Mouse (Mus musculus): Measurements from ENCODE around the gene Kctd11.
A peak's percentile ranks its signal among the peaks of the same experiment; 100 is the strongest.
"Not testable (repeated sequence)": the region's sequence is repeated elsewhere in the genome, so short reads cannot be mapped to it uniquely, and the experiment has no call there.

The Kctd11 gene

DNA sequence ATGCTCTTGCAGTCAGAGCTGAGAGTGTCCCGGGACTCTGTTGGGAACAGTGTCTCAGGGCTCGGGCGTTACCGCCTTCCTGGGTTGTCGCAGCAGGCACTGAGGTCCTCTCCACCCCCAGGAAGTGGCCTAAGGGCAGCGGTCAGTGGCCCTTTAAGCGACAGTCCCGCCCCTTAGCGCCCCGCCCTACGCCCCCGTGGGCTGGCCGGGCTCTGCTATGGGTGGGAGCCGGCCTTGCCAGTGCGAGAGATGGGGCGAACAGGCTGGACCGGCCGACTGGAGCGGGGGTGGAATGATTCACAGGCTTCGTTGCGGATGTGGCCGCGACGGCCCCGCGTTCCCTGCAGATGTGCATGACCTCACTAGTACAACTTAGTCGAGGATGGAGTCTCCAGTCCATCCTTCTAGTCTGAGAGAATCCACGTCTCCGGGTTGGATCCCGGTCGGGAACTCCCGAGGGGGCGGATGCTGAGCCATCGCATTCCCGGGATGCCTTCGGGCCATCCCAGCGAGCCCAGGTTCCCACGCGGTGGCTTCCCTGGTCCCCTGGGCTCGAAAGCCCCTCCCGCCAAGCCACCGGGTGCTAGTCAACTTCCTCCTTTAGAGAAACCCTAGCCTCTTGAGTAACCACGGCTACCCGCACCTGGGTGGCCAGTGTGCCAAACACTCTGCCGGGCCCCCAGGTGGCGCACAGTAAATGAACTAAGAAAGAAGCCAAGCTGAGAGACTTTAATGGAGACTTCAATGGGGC, at the start of gene Kctd11:
TSS of gene Kctd11 (minus strand) at position 554 of the 751 bp plus-strand sequence.
- DNase-seq (ENCODE audit: extremely low read depth, low read depth, low spot score), result peak; percentile 51

GRCm38 (mm10) chr11:69930176-69930575, 49.0 kb upstream of the Kctd11 start:
- not testable (repeated sequence) for DNase-seq (ENCODE audit: extremely low read depth, low read depth, low spot score)

GRCm38 (mm10) chr11:69929712-69930111, 48.5 kb upstream of the Kctd11 start:
- no peak for DNase-seq (ENCODE audit: extremely low read depth, low read depth, low spot score)

GRCm38 (mm10) chr11:69927501-69927900, 46.3 kb upstream of the Kctd11 start:
- DNase-seq (ENCODE audit: extremely low read depth, low read depth, low spot score), result no peak

- no peak for DNase-seq (ENCODE audit: extremely low read depth, low read depth, low spot score)
Observed at GRCm38 (mm10) chr11:69922796-69923195, 41.6 kb upstream of the Kctd11 start.

DNA sequence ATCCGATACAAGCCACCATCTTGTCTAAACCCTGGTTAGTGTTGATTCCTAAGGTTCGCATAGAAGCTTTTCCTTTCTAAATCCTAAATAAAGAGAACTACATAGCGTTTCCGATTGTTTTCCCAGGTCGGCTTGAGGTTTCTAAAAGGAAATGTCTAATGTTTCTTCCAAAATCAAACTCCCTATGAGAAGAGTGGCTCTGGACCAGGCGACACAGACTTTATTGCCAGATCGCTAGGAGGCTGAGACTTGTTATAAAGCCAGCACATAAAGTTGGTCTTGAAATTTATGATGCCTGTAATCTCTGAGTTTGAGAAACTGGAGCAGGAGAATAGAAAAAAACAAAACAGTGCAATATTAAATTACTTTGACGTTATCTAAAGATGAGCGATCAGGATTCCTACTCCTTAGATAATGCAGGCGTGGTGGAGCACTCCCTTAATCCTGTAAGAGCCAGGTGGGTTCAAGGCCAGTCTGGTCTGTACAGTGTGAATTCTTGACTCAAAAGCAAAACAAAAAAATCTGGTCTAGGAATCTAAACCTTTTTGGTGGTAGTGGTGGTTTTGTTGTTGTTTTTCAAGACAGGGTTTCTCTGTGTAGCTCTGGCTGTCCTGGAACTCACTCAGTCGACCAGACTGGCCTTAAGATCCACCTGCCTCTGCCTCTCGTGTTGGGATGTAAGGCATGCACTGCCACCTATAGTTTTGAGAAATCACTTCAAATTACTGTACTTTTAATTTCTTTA, 41.0 kb upstream of the Kctd11 start:
- DNase-seq (ENCODE audit: extremely low read depth, low read depth, low spot score), result no peak

GRCm38 (mm10) chr11:69921114-69922011, 40.2 kb upstream of the Kctd11 start, which contains the start of gene Eif5a:
Gene Eif5a (minus strand): TSS chr11:69921958.
- DNase-seq (ENCODE audit: extremely low read depth, low read depth, low spot score), result peak; percentile 99

- no peak for DNase-seq (ENCODE audit: extremely low read depth, low read depth, low spot score)
Observed at GRCm38 (mm10) chr11:69920266-69921031, 39.2 kb upstream of the Kctd11 start.

GRCm38 (mm10) chr11:69919661-69920265, 38.6 kb upstream of the Kctd11 start:
- peak; percentile 74 for DNase-seq (ENCODE audit: extremely low read depth, low read depth, low spot score)

DNA sequence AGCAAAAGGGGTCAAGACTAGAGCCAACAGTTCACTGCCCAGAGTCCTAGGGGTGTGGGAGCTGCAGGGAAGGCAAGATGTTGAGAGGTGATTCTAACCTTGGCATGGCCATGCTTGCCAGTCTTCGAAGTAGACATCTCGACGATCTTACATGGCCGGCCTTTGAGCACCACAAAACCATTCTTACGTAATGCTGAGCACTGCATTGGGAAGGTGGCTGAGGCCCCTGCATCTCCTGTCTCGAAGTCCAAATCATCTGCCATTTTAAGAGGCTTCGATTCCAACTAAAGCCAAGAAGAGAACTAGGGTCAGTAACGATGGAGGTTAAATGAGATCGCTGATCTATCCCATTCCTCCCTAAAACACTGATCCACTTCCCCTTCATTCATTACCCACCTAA, 37.8 kb upstream of the Kctd11 start:
- DNase-seq (ENCODE audit: extremely low read depth, low read depth, low spot score), result no peak

- DNase-seq (ENCODE audit: extremely low read depth, low read depth, low spot score), result no peak
Observed at GRCm38 (mm10) chr11:69918118-69918517, 36.9 kb upstream of the Kctd11 start.

GRCm38 (mm10) chr11:69917379-69917948, 36.3 kb upstream of the Kctd11 start:
- DNase-seq (ENCODE audit: extremely low read depth, low read depth, low spot score), result no peak

- DNase-seq (ENCODE audit: extremely low read depth, low read depth, low spot score), result not testable (repeated sequence)
Observed at GRCm38 (mm10) chr11:69916652-69917378, 35.6 kb upstream of the Kctd11 start.

DNA sequence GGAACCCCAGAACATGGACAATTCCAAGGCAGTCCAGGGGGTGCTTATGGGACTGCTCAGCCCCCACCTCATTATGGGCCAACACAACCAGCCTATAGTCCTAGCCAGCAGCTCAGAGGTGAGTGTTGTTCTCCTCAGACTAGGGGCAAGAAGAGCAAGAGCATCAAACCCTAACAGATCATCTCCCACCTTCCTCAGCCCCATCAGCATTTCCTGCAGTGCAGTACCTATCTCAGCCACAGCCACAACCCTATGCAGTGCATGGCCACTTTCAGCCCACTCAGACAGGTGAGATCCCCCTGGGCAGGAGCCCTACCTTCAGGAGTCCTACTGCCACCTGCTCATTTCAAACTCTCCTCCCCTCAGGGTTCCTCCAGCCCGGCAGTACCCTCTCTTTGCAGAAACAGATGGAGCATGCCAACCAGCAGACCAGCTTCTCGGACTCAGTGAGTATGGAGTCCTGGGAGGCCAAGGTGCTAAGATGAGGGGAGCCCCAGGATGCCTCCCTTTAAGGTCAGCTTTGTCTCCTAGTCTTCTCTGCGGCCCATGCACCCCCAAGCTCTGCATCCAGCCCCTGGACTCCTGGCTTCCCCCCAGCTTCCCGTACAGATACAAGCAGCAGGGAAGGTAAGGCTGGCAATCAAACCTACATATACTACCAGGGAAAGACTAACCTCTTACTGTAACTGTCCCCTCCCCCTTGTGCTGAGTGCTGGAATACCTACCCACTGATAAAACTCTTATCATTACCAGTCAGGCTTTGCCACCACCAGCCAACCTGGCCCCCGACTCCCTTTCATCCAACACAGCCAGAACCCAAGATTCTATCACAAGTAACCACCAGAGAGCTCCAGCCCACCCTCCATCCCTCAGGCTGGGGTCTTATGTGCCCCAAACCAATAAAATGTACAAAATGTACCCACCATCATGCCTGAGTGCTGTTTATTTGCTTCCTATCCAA, 34.7 kb upstream of the Kctd11 start:
- DNase-seq (ENCODE audit: extremely low read depth, low read depth, low spot score), result no peak

- DNase-seq (ENCODE audit: extremely low read depth, low read depth, low spot score), result no peak
Observed at GRCm38 (mm10) chr11:69914917-69915430, 33.8 kb upstream of the Kctd11 start.

DNA sequence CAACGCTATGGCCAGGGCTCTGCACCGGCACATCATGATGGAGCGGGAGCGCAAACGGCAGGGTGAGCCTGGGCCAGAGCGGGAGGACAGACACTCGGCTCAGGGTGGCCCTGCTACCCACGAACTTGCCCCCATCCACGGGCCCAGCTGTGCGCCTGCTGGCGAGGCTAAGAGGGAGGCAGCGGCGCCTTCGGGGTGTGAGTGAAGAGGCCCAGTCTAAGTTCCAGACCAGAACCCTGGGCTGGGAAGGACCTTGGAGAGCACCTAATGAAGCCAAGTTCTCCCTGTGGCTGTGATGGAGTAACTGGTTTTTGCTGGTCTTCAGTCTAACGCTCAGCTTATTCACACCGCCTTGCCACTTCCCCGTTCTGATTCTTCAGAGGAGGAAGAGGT, 33.2 kb upstream of the Kctd11 start:
- DNase-seq (ENCODE audit: extremely low read depth, low read depth, low spot score), result no peak

- DNase-seq (ENCODE audit: extremely low read depth, low read depth, low spot score), result no peak
Observed at GRCm38 (mm10) chr11:69913554-69914371, 32.6 kb upstream of the Kctd11 start, which contains the start of gene Gps2. Gene Gps2 (plus strand): TSS chr11:69913888.
